Mouse (Mus musculus): ENCODE data around the gene Pdzd4.

DNA sequence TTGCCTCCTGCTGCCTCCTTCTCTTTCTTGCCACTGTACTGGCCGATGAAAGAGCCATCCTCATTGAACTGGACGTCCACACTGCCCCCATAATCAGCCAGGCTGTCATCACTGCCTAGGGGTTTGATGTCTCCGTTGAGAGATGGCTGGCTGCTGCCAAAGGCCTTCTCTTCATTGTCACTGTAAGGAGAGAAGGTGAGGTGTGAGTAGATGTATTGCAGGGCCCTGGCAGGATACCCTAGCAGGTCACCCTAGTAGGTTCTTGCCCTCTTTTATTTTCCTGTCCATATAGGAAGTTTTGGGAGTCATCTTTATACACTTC, 30.3 kb upstream of the Pdzd4 start:
- TF ChIP-seq CTCF (IDR thresholded peaks at IDR 0.05; ENCODE audit: low read depth, low read length) (no peak), TAL1 (conservative IDR thresholded peaks at IDR 0.05; ENCODE audit: low read depth, low read length) (no peak), POLR2AphosphoS5 (IDR thresholded peaks at IDR 0.05; ENCODE audit: insufficient replicate concordance, low read depth, low read length) (no peak), GATA1 (IDR thresholded peaks at IDR 0.05; ENCODE audit: borderline replicate concordance, low read length) (no peak), GATA2 (IDR thresholded peaks at IDR 0.05; ENCODE audit: borderline replicate concordance, low read depth, low read length) (no peak)
